In the genomic region with DNA sequence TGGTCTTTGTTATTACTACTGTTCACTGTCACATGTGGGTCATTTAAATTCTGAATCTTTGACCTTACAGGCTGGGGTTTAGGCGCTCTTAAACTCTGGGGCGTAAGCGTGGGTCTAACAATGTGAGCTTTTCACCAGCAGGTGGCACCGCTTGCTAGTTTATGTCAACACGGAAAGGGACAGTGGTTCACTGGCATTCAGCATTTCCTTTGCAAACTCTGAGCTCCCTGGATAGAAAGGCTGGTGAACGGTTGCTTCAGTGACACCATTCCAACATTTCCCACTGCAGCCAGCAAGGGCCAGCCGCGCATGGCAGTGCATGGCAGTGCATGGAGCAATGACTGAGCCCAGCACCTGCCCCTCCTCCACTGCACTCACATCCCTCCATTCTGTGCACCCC, we compare ENCODE assay signal across 9 mouse cellular contexts. TPM values are rescaled to one million over a fixed set of nuclear protein-coding genes. Genes with fewer than 3 reads are reported as not detected.
DNase-seq lines count a peak whose midpoint lies in the region; ATAC-seq and TF ChIP-seq lines count a peak whose summit lies in the region.
"Had no signal": no experiment of that assay in that cellular context is flagged by ENCODE, and none has a peak within 500 bp of the region (broad histone marks: within the 10 kb centered on the region; RNA-seq: fewer than 3 reads in every experiment).

No protein-coding gene starts in this region.

- no peaks in the 10 kb centered on the region for H3K9me3 ChIP-seq in G1E (replicated peaks)
- no peaks in the 10 kb centered on the region for H3K9me3 ChIP-seq in embryonic facial prominence, embryonic 15.5 days (replicated peaks)
- no peaks in the 10 kb centered on the region for H3K9me3 ChIP-seq in lung, embryonic 14.5 days (ENCODE audit: low read depth, low read length)

- no peak overlapping the region for H3K27ac ChIP-seq in bone marrow, adult 2 months (ENCODE audit: control insufficient read depth, insufficient read depth, low read depth, low read length, poor library complexity)
- H3K27ac ChIP-seq in embryonic facial prominence, embryonic 15.5 days (replicated peaks), result no peak overlapping the region
- no peak overlapping the region for H3K27ac ChIP-seq in lung, embryonic 14.5 days (ENCODE audit: low read depth)
- H3K27ac ChIP-seq: macrophage had no signal

- 4% methylated on average over 8 of the region's 8 CpGs for WGBS in bone marrow, adult 2 months
- 4% methylated on average over 8 of the region's 8 CpGs for whole genome bisulfite sequencing in embryonic facial prominence, embryonic 15.5 days
- WGBS in lung, embryonic 14.5 days, result 4% methylated on average over 8 of the region's 8 CpGs

- TF ChIP-seq CTCF in G1E (IDR thresholded peaks at IDR 0.05; ENCODE audit: low read depth, low read length), result peak; percentile 67
- TF ChIP-seq CTCF in bone marrow, adult 2 months (IDR thresholded peaks at IDR 0.05; ENCODE audit: control insufficient read depth, insufficient read depth, low read length), result peak; percentile 80
- TF ChIP-seq CTCF in lung, embryonic 14.5 days (IDR thresholded peaks at IDR 0.05; ENCODE audit: low read depth), result peak; percentile 91

- H3K9ac ChIP-seq in embryonic facial prominence, embryonic 15.5 days, result no peak overlapping the region
- H3K9ac ChIP-seq in lung, embryonic 14.5 days, result no peak overlapping the region

- H3K4me1 ChIP-seq in G1E (ENCODE audit: insufficient read depth, low read depth, low read length), result peaks cover 57% of the 10 kb centered on the region
- H3K4me1 ChIP-seq in bone marrow, adult 2 months (ENCODE audit: control insufficient read depth, insufficient read depth, low read length), result peaks cover 3% of the 10 kb centered on the region
- peaks cover 30% of the 10 kb centered on the region for H3K4me1 ChIP-seq in embryonic facial prominence, embryonic 15.5 days
- H3K4me1 ChIP-seq in lung, embryonic 14.5 days (ENCODE audit: insufficient read depth), result peaks cover 6% of the 10 kb centered on the region

- H3K27me3 ChIP-seq in G1E (ENCODE audit: insufficient read depth, low read length), result peaks cover 3% of the 10 kb centered on the region; the same call in 1 of the 2 replicates
- H3K27me3 ChIP-seq in embryonic facial prominence, embryonic 15.5 days, result no peaks in the 10 kb centered on the region
- H3K27me3 ChIP-seq in lung, embryonic 14.5 days (ENCODE audit: insufficient read depth, low read length), result no peaks in the 10 kb centered on the region

- H3K36me3 ChIP-seq in G1E (replicated peaks), result peaks cover 3% of the 10 kb centered on the region
- peaks cover 11% of the 10 kb centered on the region for H3K36me3 ChIP-seq in embryonic facial prominence, embryonic 15.5 days
- peaks cover 2% of the 10 kb centered on the region; the same call in 1 of the 2 replicates for H3K36me3 ChIP-seq in lung, embryonic 14.5 days (ENCODE audit: insufficient read depth)

- TF ChIP-seq POLR2A in bone marrow, adult 2 months (IDR thresholded peaks at IDR 0.05; ENCODE audit: borderline replicate concordance, control insufficient read depth, low read depth, low read length), result no peak

- intact Hi-C loops in heart, postnatal 10 days (cut with DNase I), result loop anchor here (1.0 kb wide), 1 partner anchor 207 kb away; no protein-coding TSS in a partner anchor

- no peak overlapping the region; the same call in 1 of the 2 replicates for H3K4me3 ChIP-seq in G1E (ENCODE audit: low read depth, low read length)
- H3K4me3 ChIP-seq in bone marrow, adult 2 months (replicated peaks; ENCODE audit: control insufficient read depth, low read depth, low read length), result no peak overlapping the region
- no peak overlapping the region for H3K4me3 ChIP-seq in embryonic facial prominence, embryonic 15.5 days (replicated peaks)
- no peak overlapping the region for H3K4me3 ChIP-seq in lung, embryonic 14.5 days (ENCODE audit: low read depth, low read length)

- peak; percentile 48 for DNase-seq in G1E (ENCODE audit: low spot score)
- DNase-seq in heart, postnatal 10 days, result peak; percentile 78 to 83
- DNase-seq in kidney, postnatal 4 days, result peak; percentile 83 to 87
- DNase-seq in lung, embryonic 14.5 days, result peak; percentile 93
- DNase-seq in urinary bladder, postnatal 14 days (ENCODE audit: low spot score), result peak; percentile 72

- ATAC-seq in G1E (ENCODE audit: extremely low read depth, insufficient number of reproducible peaks, low FRiP score, poor library complexity, severe bottlenecking), result no peak
- ATAC-seq in embryonic facial prominence, embryonic 15.5 days (ENCODE audit: insufficient number of reproducible peaks, low FRiP score, low TSS enrichment, low read depth), result 0 out of 2 replicates have a peak, but pooled peaks have one; percentile 9
- peak; percentile 45 for ATAC-seq in lung, embryonic 14.5 days (ENCODE audit: insufficient read depth)
- peak; percentile 59 for ATAC-seq in neutrophil, adult 5-6 weeks (ENCODE audit: extremely low read depth, insufficient number of reproducible peaks, low FRiP score, poor library complexity, severe bottlenecking)

- H3K4me2 ChIP-seq in embryonic facial prominence, embryonic 15.5 days (replicated peaks), result no peak overlapping the region
- H3K4me2 ChIP-seq in lung, embryonic 14.5 days, result no peak overlapping the region

RNA-seq across cellular contexts. Expression of a gene that starts 49.5 kb away (rescaled TPM):
- total RNA-seq in G1E (2014; fragmentation: Nextera tagmentation) (not detected in 2 replicates), G1E (2017) (0.38 TPM in 1 of 2 replicates, not detected in the other)
- 0.36 and 0.52 TPM in 2 replicates for polyA plus RNA-seq in G1E (2012)
- polyA plus RNA-seq in bone marrow, adult 2 months (2011; ENCODE audit: insufficient read depth, insufficient read length, low replicate concordance, missing spikeins), result not detected in 2 replicates
- 2.6 TPM in 1 of 2 replicates, not detected in the other for polyA plus RNA-seq in embryonic facial prominence, embryonic 15.5 days (2015; fragmentation: Nextera tagmentation; extraction: Ambion mirVana)
- total RNA-seq in heart, postnatal 10 days (2021), result under 1 TPM in 1 of 2 experiments, not detected in 1; 0.65 TPM
- polyA plus RNA-seq in lung, embryonic 14.5 days (2014; fragmentation: Nextera tagmentation; extraction: Ambion mirVana), result 1.3 and 2.0 TPM in 2 replicates
- not detected in 2 replicates for total RNA-seq in neutrophil, adult 5-6 weeks (2017)

RNA-seq across cellular contexts. Expression of a gene that starts 49.9 kb away (rescaled TPM):
- 411 and 482 TPM in 2 replicates for total RNA-seq in G1E (2014; fragmentation: Nextera tagmentation)
- 299 and 319 TPM in 2 replicates for total RNA-seq in G1E (2017)
- 739 and 1,035 TPM in 2 replicates for polyA plus RNA-seq in G1E (2012)
- polyA plus RNA-seq in bone marrow, adult 2 months (2011; ENCODE audit: insufficient read depth, insufficient read length, low replicate concordance, missing spikeins), result 27.1 and 30.1 TPM in 2 replicates
- 91.9 and 93.5 TPM in 2 replicates for polyA plus RNA-seq in embryonic facial prominence, embryonic 15.5 days (2015; fragmentation: Nextera tagmentation; extraction: Ambion mirVana)
- total RNA-seq in heart, postnatal 10 days (2021), result 10 to 100 TPM; 87.3 to 98.4 TPM
- 91.2 and 96.3 TPM in 2 replicates for polyA plus RNA-seq in lung, embryonic 14.5 days (2014; fragmentation: Nextera tagmentation; extraction: Ambion mirVana)
- total RNA-seq in neutrophil, adult 5-6 weeks (2017), result 106 and 111 TPM in 2 replicates
